Mouse (Mus musculus) midbrain, postnatal 0 days (tissue): ENCODE measurements around the gene Ak8. TPM values are rescaled to one million over a fixed set of nuclear protein-coding genes. Genes with fewer than 3 reads are reported as not detected.

Experiments
- ATAC-seq: fragments of 200-750 bp; cut with Nextera tagmentation; 2 replicates; pipeline ENCODE4 v1.8.0; 2017; ENCODE audit warnings: moderate number of reproducible peaks, mild to moderate bottlenecking, moderate TSS enrichment, moderate library complexity; ENCODE audit not compliant: low FRiP score
- DNase-seq: peaks from one replicate; pipeline ENCODE4 v3.0.0-alpha.2; 2015; ENCODE audit warnings: low spot score
- H3K27ac ChIP-seq: fragments of 300-500 bp; sonication (generic); 2 replicates; pipeline ENCODE4 v1.5.1; 2014; ENCODE audit warnings: low read depth, mild to moderate bottlenecking, low read length, mixed read lengths
- H3K27me3 ChIP-seq: fragments of 300-500 bp; sonication (generic); 2 replicates; pipeline ENCODE4 v1.6.1; 2014; ENCODE audit warnings: low read length, control low read depth, mixed read lengths; ENCODE audit not compliant: insufficient read depth
- H3K36me3 ChIP-seq: fragments of 300-500 bp; sonication (generic); 2 replicates; pipeline ENCODE4 v1.6.1; 2014; ENCODE audit warnings: low read length, control low read depth, mixed read lengths; ENCODE audit not compliant: insufficient read depth
- H3K4me1 ChIP-seq: fragments of 300-500 bp; sonication (generic); 2 replicates; pipeline ENCODE4 v1.6.1; 2014; ENCODE audit warnings: mild to moderate bottlenecking, control low read depth, antibody characterized with exemption, low read length, mixed read lengths; ENCODE audit not compliant: insufficient read depth
- H3K4me2 ChIP-seq: fragments of 300-500 bp; sonication (generic); 2 replicates; pipeline ENCODE4 v1.6.1; 2014; ENCODE audit warnings: low read depth, mild to moderate bottlenecking, low read length, mixed read lengths; ENCODE audit not compliant: poor library complexity, severe bottlenecking
- H3K4me3 ChIP-seq: fragments of 300-500 bp; sonication (generic); 2 replicates; pipeline ENCODE4 v1.5.1; 2014; ENCODE audit warnings: low read depth, mild to moderate bottlenecking, low read length, moderate library complexity
- H3K9ac ChIP-seq: fragments of 300-500 bp; sonication (generic); replicated peaks from 2 replicates; pipeline ENCODE4 v1.6.1; 2014; ENCODE audit warnings: mild to moderate bottlenecking, low read length, moderate library complexity, mixed read lengths; ENCODE audit not compliant: poor library complexity, severe bottlenecking
- H3K9me3 ChIP-seq: fragments of 300-500 bp; sonication (generic); 2 replicates; pipeline ENCODE4 v1.6.1; 2016; ENCODE audit warnings: low read length, control low read depth
- CTCF ChIP-seq: IDR thresholded peaks from 2 replicates; pipeline ENCODE4 v1.5.1; 2016; ENCODE audit warnings: antibody characterized with exemption, mild to moderate bottlenecking
- WGBS: fragments of 180-500 bp; shearing (Covaris S2); extraction: QIAGEN DNeasy Blood & Tissue Kit; methylation state at CpG from one replicate; pipeline ENCODE4 v1.1.7; 2014; 5-methylcytosine and 5-hydroxymethylcytosine counted together
- polyA plus RNA-seq: library from polyadenylated mRNA; unstranded; fragments of >200 nt; fragmentation: Nextera tagmentation; extraction: Ambion mirVana; gene quantifications from 2 replicates; pipeline ENCODE4 v1.2.1, GENCODE M21; 2015
- total RNA-seq: library from RNA; depleted of rRNA; stranded (reverse); fragments of >200 nt; gene quantifications from 2 replicates; pipeline ENCODE4 v1.2.3, GENCODE M21; 2014

Gene Ak8
- total and polyA plus RNA-seq, 2 experiments from 2014 or later: 2.3 to 4.9 TPM

GRCm38 (mm10) chr2:28799575-28799974 is 99.6 kb downstream of the Ak8 start:
- H3K4me3 ChIP-seq: no peak overlapping the region
- H3K4me2 ChIP-seq: no peak overlapping the region
- ATAC-seq (no peak), DNase-seq (no peak)
- no peak overlapping the region for H3K27ac ChIP-seq
- H3K27me3 ChIP-seq: no peaks in the 10 kb centered on the region
- H3K4me1 ChIP-seq: no peaks in the 10 kb centered on the region; the same call in 1 of the 2 replicates
- TF ChIP-seq CTCF: no peak
- no peaks in the 10 kb centered on the region for H3K9me3 ChIP-seq
- no peak overlapping the region for H3K9ac ChIP-seq
- H3K36me3 ChIP-seq: no peaks in the 10 kb centered on the region
- WGBS: 81% methylated on average over 2 of the region's 2 CpGs

GRCm38 (mm10) chr2:28803406-28803805 is 103.4 kb downstream of the Ak8 start:
- H3K4me1 ChIP-seq: no peaks in the 10 kb centered on the region; the same call in 1 of the 2 replicates
- H3K27ac ChIP-seq: no peak overlapping the region
- TF ChIP-seq CTCF: no peak
- 85% methylated on average over 7 of the region's 7 CpGs for WGBS
- no peak for ATAC-seq
- H3K4me2 ChIP-seq: no peak overlapping the region
- no peak for DNase-seq
- no peaks in the 10 kb centered on the region for H3K9me3 ChIP-seq
- H3K27me3 ChIP-seq: no peaks in the 10 kb centered on the region
- H3K4me3 ChIP-seq: no peak overlapping the region
- H3K36me3 ChIP-seq: no peaks in the 10 kb centered on the region
- H3K9ac ChIP-seq: no peak overlapping the region

GRCm38 (mm10) chr2:28808841-28809240 is 108.9 kb downstream of the Ak8 start:
- ATAC-seq: no peak
- Histone ChIP-seq H3K9me3 (no peaks in the 10 kb centered on the region), H3K4me3 (no peak overlapping the region), H3K36me3 (no peaks in the 10 kb centered on the region), H3K9ac (no peak overlapping the region), H3K4me2 (no peak overlapping the region), H3K27me3 (no peaks in the 10 kb centered on the region), H3K27ac (no peak overlapping the region), H3K4me1 (no peaks in the 10 kb centered on the region)
- TF ChIP-seq CTCF: no peak
- DNase-seq: no peak
- 84% methylated on average over 6 of the region's 6 CpGs for WGBS

DNA sequence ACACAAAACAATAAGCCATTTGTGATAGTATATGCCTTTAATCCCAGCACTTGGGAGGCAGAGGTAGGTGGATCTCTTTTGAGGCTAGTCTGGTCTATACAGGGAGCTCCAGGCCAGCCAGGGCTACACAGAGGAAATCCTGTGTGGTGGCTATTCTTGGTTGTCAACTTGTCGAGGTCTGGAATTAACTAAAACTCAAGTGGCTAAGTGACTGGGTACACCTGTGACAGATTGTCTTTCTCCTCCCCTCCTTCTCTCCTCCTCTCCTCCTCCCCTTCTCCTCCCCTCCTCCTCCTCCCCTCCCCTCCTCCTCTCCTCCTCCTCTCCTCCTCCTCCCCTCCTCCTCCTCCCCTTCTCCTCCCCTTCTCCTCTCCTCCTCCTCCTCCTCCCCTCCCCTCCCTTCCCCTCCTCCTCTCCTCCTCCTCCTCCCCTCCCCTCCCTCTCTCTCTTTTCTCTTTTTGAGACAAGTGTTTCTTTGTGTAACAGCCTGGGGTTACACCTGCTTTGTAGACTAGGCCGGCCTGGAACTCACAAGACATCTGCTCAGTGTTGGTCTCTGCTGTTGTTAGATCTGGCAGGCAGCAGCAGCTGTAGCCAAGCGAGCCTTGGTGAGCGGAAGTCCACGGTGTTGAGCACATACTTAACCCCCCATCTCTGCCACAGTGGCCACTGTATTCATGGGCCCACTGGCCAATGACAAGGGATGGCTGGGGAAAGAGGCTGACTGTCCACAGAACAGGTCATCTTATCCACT is 110.5 kb downstream of the Ak8 start:
- ATAC-seq: no peak
- no peaks in the 10 kb centered on the region for H3K9me3 ChIP-seq
- DNase-seq: no peak
- H3K27me3 ChIP-seq: no peaks in the 10 kb centered on the region
- H3K36me3 ChIP-seq: no peaks in the 10 kb centered on the region
- no peak overlapping the region for H3K9ac ChIP-seq
- no peak for TF ChIP-seq CTCF
- no peak overlapping the region for H3K4me3 ChIP-seq
- H3K4me2 ChIP-seq: no peak overlapping the region
- no peaks in the 10 kb centered on the region for H3K4me1 ChIP-seq
- no peak overlapping the region for H3K27ac ChIP-seq
- WGBS: 39% methylated on average over 5 of the region's 5 CpGs

DNA sequence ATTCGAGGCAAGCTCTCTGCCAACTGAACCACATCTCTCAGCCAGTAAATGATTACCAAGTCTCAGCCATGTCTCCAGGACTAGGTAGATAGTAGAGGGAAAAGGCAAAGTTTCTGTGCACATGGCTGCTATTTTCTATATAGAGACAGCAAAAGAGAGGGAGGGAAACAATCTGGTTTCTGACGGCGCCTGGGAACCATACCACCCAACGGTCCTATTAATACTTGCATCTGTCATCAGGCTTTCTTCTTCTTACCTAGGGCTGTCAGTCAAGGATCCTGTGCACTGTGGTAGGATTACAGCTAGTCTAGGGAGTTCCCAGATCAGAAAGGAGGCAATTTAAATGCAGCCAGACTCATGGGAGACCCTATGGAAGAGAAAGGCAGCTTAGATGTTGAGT is 118.9 kb downstream of the Ak8 start:
- no peaks in the 10 kb centered on the region for H3K27me3 ChIP-seq
- peaks cover 2% of the 10 kb centered on the region; the same call in 1 of the 2 replicates for H3K36me3 ChIP-seq
- WGBS: 82% methylated on average over 4 of the region's 4 CpGs
- DNase-seq (no peak), ATAC-seq (no peak)
- H3K9ac ChIP-seq: no peak overlapping the region
- TF ChIP-seq CTCF: no peak
- H3K4me2 ChIP-seq: no peak overlapping the region
- H3K9me3 ChIP-seq: no peaks in the 10 kb centered on the region
- no peaks in the 10 kb centered on the region for H3K4me1 ChIP-seq
- no peak overlapping the region for H3K4me3 ChIP-seq
- H3K27ac ChIP-seq: no peak overlapping the region

- no peak for DNase-seq
- Histone ChIP-seq H3K4me1 (no peaks in the 10 kb centered on the region), H3K9ac (no peak overlapping the region), H3K27ac (no peak overlapping the region), H3K36me3 (peaks cover 77% of the 10 kb centered on the region), H3K4me3 (no peak overlapping the region), H3K4me2 (no peak overlapping the region), H3K27me3 (no peaks in the 10 kb centered on the region), H3K9me3 (no peaks in the 10 kb centered on the region)
- TF ChIP-seq CTCF: peak; percentile 55
- 50% methylated on average over 4 of the region's 4 CpGs for WGBS
- ATAC-seq: no peak
Measured at GRCm38 (mm10) chr2:28829265-28829664, 129.3 kb downstream of the Ak8 start.
